Mouse (Mus musculus) kidney, postnatal 0 days (tissue): Measurements from ENCODE around the gene Cadm1. TPM values are rescaled to one million over a fixed set of nuclear protein-coding genes. Genes with fewer than 3 reads are reported as not detected.
A peak's percentile ranks its signal among the peaks of the same experiment; 100 is the strongest.

Source experiments
- ATAC-seq: fragments of 200-750 bp; cut with Nextera tagmentation; replicated peaks from 2 replicates; pipeline ENCODE4 v1.8.0; 2017; ENCODE audit warnings: low read depth, moderate number of reproducible peaks, moderate TSS enrichment, moderate library complexity; ENCODE audit not compliant: low FRiP score
- DNase-seq: peaks from one replicate; pipeline ENCODE4 v3.0.0-alpha.2; 2016; ENCODE audit warnings: low spot score
- H3K27ac ChIP-seq: fragments of 300-500 bp; sonication (generic); 2 replicates; pipeline ENCODE4 v1.5.1; 2014; ENCODE audit warnings: mild to moderate bottlenecking
- H3K27me3 ChIP-seq: fragments of 300-500 bp; sonication (generic); 2 replicates; pipeline ENCODE4 v1.6.1; 2014; ENCODE audit warnings: low read length, mixed read lengths; ENCODE audit not compliant: insufficient read depth
- H3K36me3 ChIP-seq: fragments of 300-500 bp; sonication (generic); 2 replicates; pipeline ENCODE4 v1.6.1; 2014; ENCODE audit warnings: low read length, mixed read lengths; ENCODE audit not compliant: insufficient read depth
- H3K4me1 ChIP-seq: fragments of 300-500 bp; sonication (generic); replicated peaks from 2 replicates; pipeline ENCODE4 v1.6.1; 2014; ENCODE audit warnings: antibody characterized with exemption, low read length, mixed read lengths; ENCODE audit not compliant: insufficient read depth
- H3K4me2 ChIP-seq: fragments of 300-500 bp; sonication (generic); 2 replicates; pipeline ENCODE4 v1.6.1; 2014; ENCODE audit warnings: mild to moderate bottlenecking, low read length, moderate library complexity, mixed read lengths
- H3K4me3 ChIP-seq: fragments of 300-500 bp; sonication (generic); replicated peaks from 2 replicates; pipeline ENCODE4 v1.5.1; 2014; ENCODE audit warnings: low read depth, low read length
- H3K9ac ChIP-seq: fragments of 300-500 bp; sonication (generic); 2 replicates; pipeline ENCODE4 v1.6.1; 2014; ENCODE audit warnings: low read depth, low read length
- H3K9me3 ChIP-seq: fragments of 300-500 bp; sonication (generic); replicated peaks from 2 replicates; pipeline ENCODE4 v1.6.1; 2016; ENCODE audit warnings: low read length, inconsistent platforms, mixed read lengths
- CTCF ChIP-seq: IDR thresholded peaks from 2 replicates; pipeline ENCODE4 v1.5.1; 2016; ENCODE audit warnings: antibody characterized with exemption, low read depth, mild to moderate bottlenecking, moderate library complexity
- WGBS: fragments of 180-500 bp; shearing (Covaris S2); extraction: QIAGEN DNeasy Blood & Tissue Kit; methylation state at CpG from one replicate; pipeline ENCODE4 v1.1.7; 2014; 5-methylcytosine and 5-hydroxymethylcytosine counted together
- polyA plus RNA-seq: library from polyadenylated mRNA; unstranded; fragments of >200 nt; fragmentation: Nextera tagmentation; extraction: Ambion mirVana; gene quantifications from 2 replicates; pipeline ENCODE4 v1.2.1, GENCODE M21; 2015

Cadm1 gene
- polyA plus RNA-seq, 1 experiment from 2014 or later: 44.5 TPM

- no peak overlapping the region for H3K27ac ChIP-seq
- H3K9ac ChIP-seq: no peak overlapping the region
- ATAC-seq: no peak
- no peak overlapping the region for H3K4me3 ChIP-seq
- no peaks in the 10 kb centered on the region for H3K4me1 ChIP-seq
- no peaks in the 10 kb centered on the region for H3K27me3 ChIP-seq
- H3K9me3 ChIP-seq: no peaks in the 10 kb centered on the region
- H3K4me2 ChIP-seq: no peak overlapping the region
- 52% methylated on average over 7 of the region's 7 CpGs for WGBS
- no peak for TF ChIP-seq CTCF
- peak; percentile 91 for DNase-seq
- H3K36me3 ChIP-seq: no peaks in the 10 kb centered on the region
These were observed 44.9 kb downstream of the Cadm1 start for GRCm38 (mm10) chr9:47574710-47575414.

DNA sequence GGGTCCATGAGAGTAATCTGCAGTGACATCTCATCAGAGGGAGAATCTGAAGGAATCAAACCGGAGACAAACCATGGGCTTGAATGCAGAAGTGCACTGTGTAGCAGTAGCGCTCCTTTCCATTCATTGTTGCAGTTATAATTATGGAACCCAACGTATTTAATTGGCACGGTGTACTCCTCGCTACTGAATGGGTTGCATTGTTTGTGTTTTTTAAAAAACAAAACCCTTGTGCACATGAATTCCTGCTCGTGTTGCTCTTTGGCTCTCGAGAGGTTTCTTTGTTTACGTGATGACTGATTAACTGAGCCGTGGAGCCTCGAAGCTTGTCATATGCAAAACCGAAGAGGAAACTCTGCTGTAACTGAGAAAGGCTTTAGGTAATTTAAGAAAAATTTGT lies 45.8 kb downstream of the Cadm1 start:
- Histone ChIP-seq H3K9me3 (no peaks in the 10 kb centered on the region), H3K27ac (no peak overlapping the region), H3K36me3 (no peaks in the 10 kb centered on the region), H3K4me1 (no peaks in the 10 kb centered on the region), H3K4me3 (no peak overlapping the region), H3K4me2 (no peak overlapping the region), H3K27me3 (no peaks in the 10 kb centered on the region), H3K9ac (no peak overlapping the region)
- TF ChIP-seq CTCF: no peak
- 66% methylated on average over 11 of the region's 11 CpGs for WGBS
- ATAC-seq (no peak), DNase-seq (no peak)

- no peak for ATAC-seq
- no peak for DNase-seq
- H3K4me3 ChIP-seq: no peak overlapping the region
- 88% methylated on average over 6 of the region's 6 CpGs for WGBS
- TF ChIP-seq CTCF: no peak
- H3K4me2 ChIP-seq: no peak overlapping the region
- H3K9ac ChIP-seq: no peak overlapping the region
- no peaks in the 10 kb centered on the region for H3K27me3 ChIP-seq
- H3K4me1 ChIP-seq: 0 out of 2 replicates have a peak, but pooled peaks cover 5% of the 10 kb centered on the region
- H3K9me3 ChIP-seq: no peaks in the 10 kb centered on the region
- H3K27ac ChIP-seq: no peak overlapping the region
- no peaks in the 10 kb centered on the region for H3K36me3 ChIP-seq
These were observed 49.5 kb downstream of the Cadm1 start for GRCm38 (mm10) chr9:47579464-47579863.

- 0 out of 2 replicates have a peak, but pooled peaks cover 5% of the 10 kb centered on the region for H3K4me1 ChIP-seq
- H3K4me2 ChIP-seq: no peak overlapping the region
- DNase-seq (peak; percentile 55), ATAC-seq (no peak)
- no peaks in the 10 kb centered on the region for H3K36me3 ChIP-seq
- 56% methylated on average over 6 of the region's 6 CpGs for WGBS
- H3K4me3 ChIP-seq: no peak overlapping the region
- H3K9ac ChIP-seq: no peak overlapping the region
- TF ChIP-seq CTCF: no peak
- H3K9me3 ChIP-seq: no peaks in the 10 kb centered on the region
- no peak overlapping the region for H3K27ac ChIP-seq
- H3K27me3 ChIP-seq: no peaks in the 10 kb centered on the region
These were observed 51.8 kb downstream of the Cadm1 start for GRCm38 (mm10) chr9:47581576-47582365.

GRCm38 (mm10) chr9:47583241-47583640 lies 53.3 kb downstream of the Cadm1 start:
- Histone ChIP-seq H3K27ac (no peak overlapping the region), H3K4me1 (0 out of 2 replicates have a peak, but pooled peaks cover 5% of the 10 kb centered on the region), H3K4me2 (no peak overlapping the region), H3K27me3 (no peaks in the 10 kb centered on the region), H3K9me3 (no peaks in the 10 kb centered on the region), H3K36me3 (no peaks in the 10 kb centered on the region), H3K9ac (no peak overlapping the region), H3K4me3 (no peak overlapping the region)
- no peak for ATAC-seq
- TF ChIP-seq CTCF: no peak
- no peak for DNase-seq
- WGBS: 59% methylated on average over 4 of the region's 4 CpGs

- H3K27me3 ChIP-seq: no peaks in the 10 kb centered on the region
- no peak for DNase-seq
- H3K9me3 ChIP-seq: no peaks in the 10 kb centered on the region
- ATAC-seq: no peak
- TF ChIP-seq CTCF: no peak
- H3K27ac ChIP-seq: no peak overlapping the region
- H3K9ac ChIP-seq: no peak overlapping the region
- 80% methylated on average over 5 of the region's 5 CpGs for WGBS
- no peak overlapping the region for H3K4me3 ChIP-seq
- H3K4me1 ChIP-seq: 0 out of 2 replicates have a peak, but pooled peaks cover 5% of the 10 kb centered on the region
- H3K36me3 ChIP-seq: no peaks in the 10 kb centered on the region
- no peak overlapping the region for H3K4me2 ChIP-seq
These were observed 56.2 kb downstream of the Cadm1 start for GRCm38 (mm10) chr9:47586176-47586575.
